9 mouse cellular contexts compared by ENCODE assay signal in the genomic region with DNA sequence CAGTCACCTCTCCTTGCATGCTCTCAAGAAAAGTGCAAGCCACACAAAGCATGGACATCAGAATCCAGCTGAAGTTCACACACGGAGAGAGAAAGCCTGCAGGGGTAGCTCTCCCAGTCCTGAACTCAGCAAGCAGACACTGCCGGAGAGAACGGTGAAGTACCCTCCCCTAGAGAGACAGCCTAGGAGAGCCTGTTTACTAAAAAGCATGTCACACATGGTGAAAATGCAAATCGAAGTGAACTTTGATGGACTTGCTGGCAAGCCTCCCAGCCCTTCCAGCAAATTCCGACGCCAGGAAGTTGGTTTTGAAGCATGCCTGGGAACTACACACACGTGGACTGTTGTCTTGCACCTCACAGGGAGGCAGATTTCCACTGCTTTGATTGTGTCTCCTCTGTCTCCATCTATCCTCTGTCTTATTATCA. TPM values are rescaled to one million over a fixed set of nuclear protein-coding genes. Genes with fewer than 3 reads are reported as not detected.
DNase-seq lines count a peak whose midpoint lies in the region; ATAC-seq and TF ChIP-seq lines count a peak whose summit lies in the region.
"Had no signal": no experiment of that assay in that cellular context is flagged by ENCODE, and none has a peak within 500 bp of the region (broad histone marks: within the 10 kb centered on the region; RNA-seq: fewer than 3 reads in every experiment).

No protein-coding gene starts in this region.

- WGBS in liver, postnatal 0 days (ENCODE audit: insufficient replicate concordance), result 46% methylated on average over 7 of the region's 7 CpGs
- WGBS in liver, embryonic 12.5 days (ENCODE audit: insufficient replicate concordance), result 41% methylated on average over 7 of the region's 7 CpGs
- 4% methylated on average over 7 of the region's 7 CpGs for WGBS in embryonic facial prominence, embryonic 15.5 days
- 21% methylated on average over 7 of the region's 7 CpGs for WGBS in intestine, embryonic 16.5 days
- 1% methylated on average over 7 of the region's 7 CpGs for WGBS in midbrain, embryonic 16.5 days

- no peak for ATAC-seq in liver, postnatal 0 days
- ATAC-seq in liver, embryonic 12.5 days, result no peak
- no peak for ATAC-seq in embryonic facial prominence, embryonic 15.5 days (ENCODE audit: insufficient number of reproducible peaks, low FRiP score, low TSS enrichment, low read depth)
- no peak for ATAC-seq in intestine, embryonic 16.5 days
- ATAC-seq in midbrain, embryonic 16.5 days, result no peak
- no peak for ATAC-seq in megakaryocyte progenitor cell, adult 5-6 weeks (replicated peaks; ENCODE audit: poor library complexity)

- H3K36me3 ChIP-seq in liver, postnatal 0 days (replicated peaks; ENCODE audit: insufficient read depth, low read length), result no peaks in the 10 kb centered on the region
- no peaks in the 10 kb centered on the region for H3K36me3 ChIP-seq in liver, embryonic 12.5 days
- no peaks in the 10 kb centered on the region for H3K36me3 ChIP-seq in embryonic facial prominence, embryonic 15.5 days
- no peaks in the 10 kb centered on the region for H3K36me3 ChIP-seq in intestine, embryonic 16.5 days (ENCODE audit: control insufficient read depth, insufficient read depth, low read length)
- no peaks in the 10 kb centered on the region for H3K36me3 ChIP-seq in midbrain, embryonic 16.5 days (ENCODE audit: control insufficient read depth, insufficient read depth, low read length)

- peak; percentile 52 for DNase-seq in liver, postnatal 0 days
- no peak for DNase-seq in testis, postnatal 14 days (ENCODE audit: low spot score)
- no peak for DNase-seq in urinary bladder, postnatal 36 days (ENCODE audit: low spot score in 2 of 2)
- DNase-seq: adrenal gland, postnatal 25 days had no signal

- peaks cover 49% of the 10 kb centered on the region for H3K4me1 ChIP-seq in liver, postnatal 0 days (ENCODE audit: insufficient read depth)
- peaks cover 67% of the 10 kb centered on the region for H3K4me1 ChIP-seq in liver, embryonic 12.5 days
- peaks cover 70% of the 10 kb centered on the region for H3K4me1 ChIP-seq in embryonic facial prominence, embryonic 15.5 days
- peaks cover 34% of the 10 kb centered on the region for H3K4me1 ChIP-seq in intestine, embryonic 16.5 days (ENCODE audit: control insufficient read depth, insufficient read depth, low read length)
- H3K4me1 ChIP-seq in midbrain, embryonic 16.5 days (ENCODE audit: control insufficient read depth, insufficient read depth, low read length), result peaks cover 25% of the 10 kb centered on the region

- no peaks in the 10 kb centered on the region for H3K27me3 ChIP-seq in liver, postnatal 0 days (ENCODE audit: insufficient read depth, low read length)
- no peaks in the 10 kb centered on the region for H3K27me3 ChIP-seq in liver, embryonic 12.5 days (replicated peaks)
- H3K27me3 ChIP-seq in embryonic facial prominence, embryonic 15.5 days, result no peaks in the 10 kb centered on the region
- H3K27me3 ChIP-seq in intestine, embryonic 16.5 days (replicated peaks; ENCODE audit: control insufficient read depth, insufficient read depth, low read length), result no peaks in the 10 kb centered on the region
- H3K27me3 ChIP-seq in midbrain, embryonic 16.5 days (ENCODE audit: control insufficient read depth, insufficient read depth, low read depth, low read length), result no peaks in the 10 kb centered on the region

- peak overlapping the region; percentile 29; the same call in 1 of the 2 replicates for H3K27ac ChIP-seq in liver, postnatal 0 days (ENCODE audit: low read depth)
- H3K27ac ChIP-seq in liver, embryonic 12.5 days, result no peak overlapping the region
- peak overlapping the region; percentile 56 for H3K27ac ChIP-seq in embryonic facial prominence, embryonic 15.5 days (replicated peaks)
- peak overlapping the region; percentile 47 for H3K27ac ChIP-seq in intestine, embryonic 16.5 days (ENCODE audit: low read length)
- no peak overlapping the region for H3K27ac ChIP-seq in midbrain, embryonic 16.5 days (ENCODE audit: low read length)

- TF ChIP-seq CTCF in liver, postnatal 0 days (IDR thresholded peaks at IDR 0.05; ENCODE audit: low read depth), result no peak

- no peak overlapping the region for H3K4me3 ChIP-seq in liver, postnatal 0 days (ENCODE audit: low read depth, low read length)
- no peak overlapping the region for H3K4me3 ChIP-seq in liver, embryonic 12.5 days
- no peak overlapping the region for H3K4me3 ChIP-seq in embryonic facial prominence, embryonic 15.5 days (replicated peaks)
- no peak overlapping the region for H3K4me3 ChIP-seq in intestine, embryonic 16.5 days (ENCODE audit: low read length)
- H3K4me3 ChIP-seq in midbrain, embryonic 16.5 days (ENCODE audit: low read depth, low read length), result no peak overlapping the region

- no peak overlapping the region for H3K4me2 ChIP-seq in liver, postnatal 0 days (ENCODE audit: low read depth, low read length)
- no peak overlapping the region for H3K4me2 ChIP-seq in liver, embryonic 12.5 days
- H3K4me2 ChIP-seq in embryonic facial prominence, embryonic 15.5 days (replicated peaks), result no peak overlapping the region
- no peak overlapping the region for H3K4me2 ChIP-seq in intestine, embryonic 16.5 days (ENCODE audit: low read depth, low read length)
- no peak overlapping the region for H3K4me2 ChIP-seq in midbrain, embryonic 16.5 days (ENCODE audit: low read length)

- H3K9me3 ChIP-seq in liver, postnatal 0 days (ENCODE audit: low read length), result no peaks in the 10 kb centered on the region
- no peaks in the 10 kb centered on the region for H3K9me3 ChIP-seq in liver, embryonic 12.5 days (replicated peaks)
- no peaks in the 10 kb centered on the region for H3K9me3 ChIP-seq in embryonic facial prominence, embryonic 15.5 days (replicated peaks)
- H3K9me3 ChIP-seq in intestine, embryonic 16.5 days (ENCODE audit: control insufficient read depth, low read length), result no peaks in the 10 kb centered on the region
- H3K9me3 ChIP-seq in midbrain, embryonic 16.5 days (replicated peaks; ENCODE audit: control insufficient read depth, low read length, poor library complexity, severe bottlenecking), result no peaks in the 10 kb centered on the region

- H3K9ac ChIP-seq in liver, postnatal 0 days (replicated peaks), result no peak overlapping the region; the same call in 1 of the 2 replicates
- no peak overlapping the region for H3K9ac ChIP-seq in liver, embryonic 12.5 days
- no peak overlapping the region for H3K9ac ChIP-seq in embryonic facial prominence, embryonic 15.5 days
- H3K9ac ChIP-seq in intestine, embryonic 16.5 days (ENCODE audit: low read depth, low read length), result no peak overlapping the region
- H3K9ac ChIP-seq in midbrain, embryonic 16.5 days (ENCODE audit: low read depth, low read length), result 0 out of 2 replicates have a peak overlapping the region, but pooled peaks have one; percentile 12

- TF ChIP-seq EP300 in liver, postnatal 0 days (IDR thresholded peaks at IDR 0.05; ENCODE audit: low read depth), result no peak; the same call in 1 of the 2 replicates

RNA-seq across cellular contexts. Expression of gene Irf2bp2, which starts 7.0 kb away (rescaled TPM):
- polyA plus RNA-seq in liver, postnatal 0 days (2015; fragmentation: Nextera tagmentation; extraction: Ambion mirVana), result 5.0 and 6.2 TPM in 2 replicates
- 5.5 and 5.6 TPM in 2 replicates for polyA plus RNA-seq in liver, embryonic 12.5 days (2016; fragmentation: Nextera tagmentation; extraction: Ambion mirVana)
- polyA plus RNA-seq in embryonic facial prominence, embryonic 15.5 days (2015; fragmentation: Nextera tagmentation; extraction: Ambion mirVana), result 12.5 and 14.7 TPM in 2 replicates
- 11.5 and 11.9 TPM in 2 replicates for polyA plus RNA-seq in intestine, embryonic 16.5 days (2015; fragmentation: Nextera tagmentation; extraction: Ambion mirVana)
- 9.6 and 9.9 TPM in 2 replicates for polyA plus RNA-seq in midbrain, embryonic 16.5 days (2015; fragmentation: Nextera tagmentation; extraction: Ambion mirVana)
- 109 and 114 TPM in 2 replicates for total RNA-seq in megakaryocyte progenitor cell, adult 5-6 weeks (2015)
- total RNA-seq in megakaryocyte progenitor cell, adult 5-6 weeks (2017), result 95.7 and 110 TPM in 2 replicates

Comparison
In these comparisons a context has a peak if more than half of its experiments do, and no peak if none do; other contexts are left out.
1. H3K27ac ChIP-seq: peak in liver, postnatal 0 days (single experiment), embryonic facial prominence, embryonic 15.5 days (single experiment) and intestine, embryonic 16.5 days (single experiment); none in liver, embryonic 12.5 days (single experiment) and midbrain, embryonic 16.5 days (single experiment).